Mouse (Mus musculus): ENCODE results near the gene Snx9. TPM values are rescaled to one million over a fixed set of nuclear protein-coding genes. Genes with fewer than 3 reads are reported as not detected.

Gene Snx9
- total RNA-seq, 2 experiments from 2014 or later = 37.7 to 41.0 TPM

- intact Hi-C loops (cut with DNase I) = no loop called here
- DNase-seq = no peak
These were observed 111.3 kb downstream of the Snx9 start for GRCm38 (mm10) chr17:5952455-5952854.

DNA sequence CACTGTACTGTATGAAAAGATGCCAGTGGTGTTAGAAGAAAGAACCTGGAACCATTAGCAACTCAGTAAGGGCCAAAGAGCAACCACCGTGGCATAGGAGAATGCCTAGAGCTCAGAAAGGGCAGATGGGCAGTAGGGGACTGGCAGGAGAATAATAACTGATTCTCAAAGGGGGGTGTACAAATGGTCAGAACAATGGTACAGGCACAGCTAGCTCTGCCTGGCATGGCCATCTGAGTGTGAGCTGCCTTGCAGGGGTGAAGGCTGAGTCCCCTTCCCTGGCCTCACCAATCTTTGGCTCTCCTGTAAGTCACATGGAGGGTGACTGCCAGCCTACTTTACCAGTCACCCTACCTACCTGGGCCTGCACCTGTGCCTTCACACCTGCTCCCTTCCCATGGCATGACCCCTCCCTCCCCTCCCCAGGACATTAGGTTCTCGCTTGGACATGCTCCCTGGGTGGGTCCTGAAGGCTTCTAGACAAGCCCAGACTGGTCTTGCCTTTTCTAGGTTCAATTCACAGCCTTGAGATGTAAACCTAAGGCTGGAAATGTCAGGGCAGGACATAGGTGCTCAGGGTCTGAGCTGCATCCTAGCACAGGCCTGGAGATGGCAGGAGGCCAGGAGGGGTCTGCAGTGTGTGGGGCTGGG lies 115.3 kb downstream of the Snx9 start:
- no peak for DNase-seq
- intact Hi-C loops (cut with DNase I) = no loop called here

GRCm38 (mm10) chr17:5957097-5957496 lies 116.0 kb downstream of the Snx9 start:
- DNase-seq = peak in 1 of 2 experiments; percentile 37
- intact Hi-C loops (cut with DNase I) = no loop called here

DNA sequence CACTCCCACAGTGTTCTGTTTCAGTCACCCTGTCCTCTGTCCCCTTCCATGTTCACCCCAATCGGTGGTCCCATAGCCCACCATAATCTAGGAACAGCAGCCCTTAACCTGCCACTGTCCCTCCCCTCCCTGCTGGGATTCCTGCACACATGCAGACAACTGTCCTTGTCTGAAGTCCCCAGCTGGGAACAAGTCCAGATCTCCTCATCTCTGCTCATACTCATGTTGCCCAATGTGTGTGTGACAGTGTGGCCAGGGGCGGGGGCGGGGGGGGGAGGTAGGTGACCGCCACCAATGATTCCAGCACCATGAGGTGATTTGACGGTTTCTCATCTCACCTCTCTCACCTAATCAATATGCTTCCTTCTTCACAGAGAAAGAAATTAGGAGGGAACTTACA lies 117.1 kb downstream of the Snx9 start:
- no peak for DNase-seq
- intact Hi-C loops (cut with DNase I) = no loop called here

DNA sequence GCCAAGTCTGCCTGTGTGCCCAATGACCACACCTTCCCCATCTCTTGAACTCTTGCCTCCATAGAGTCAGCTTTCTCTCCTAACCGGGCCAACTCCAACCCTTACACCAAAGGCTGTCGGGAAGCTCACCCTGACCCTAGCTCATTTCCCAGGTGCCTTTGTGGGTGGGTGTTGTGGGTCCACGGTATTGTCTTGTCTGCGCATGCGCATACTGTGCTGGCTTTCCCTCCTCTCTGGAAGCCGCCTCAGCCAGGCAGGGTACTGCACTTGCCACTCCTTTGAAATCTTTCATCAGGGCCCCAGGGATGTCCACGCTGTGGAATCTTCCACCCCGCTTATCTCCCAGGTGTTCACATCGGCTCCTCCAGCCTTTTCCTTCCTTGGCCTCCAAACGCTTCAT lies 117.5 kb downstream of the Snx9 start:
- intact Hi-C loops (cut with DNase I) = no loop called here
- no peak for DNase-seq

DNA sequence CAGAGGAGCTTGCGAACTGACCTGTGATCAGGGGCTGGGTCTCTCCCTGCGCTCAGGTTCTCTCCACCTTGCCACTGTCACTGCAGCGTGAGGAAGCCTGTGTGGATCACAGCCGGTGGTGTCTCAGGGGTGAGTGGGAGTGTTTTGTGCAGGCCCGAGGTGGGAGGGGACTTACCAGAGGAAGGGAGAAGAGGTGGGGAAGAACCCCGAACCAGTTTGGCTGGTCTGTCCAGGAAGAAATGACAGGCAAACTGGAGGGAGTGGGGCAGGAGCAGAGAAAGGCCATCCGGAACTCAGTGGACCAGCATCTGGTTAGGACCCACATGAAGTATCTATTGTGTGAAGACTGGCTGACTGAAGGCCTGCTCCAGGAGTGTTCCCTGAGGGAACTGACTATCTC lies 118.0 kb downstream of the Snx9 start:
- no peak for DNase-seq
- intact Hi-C loops (cut with DNase I) = no loop called here

DNA sequence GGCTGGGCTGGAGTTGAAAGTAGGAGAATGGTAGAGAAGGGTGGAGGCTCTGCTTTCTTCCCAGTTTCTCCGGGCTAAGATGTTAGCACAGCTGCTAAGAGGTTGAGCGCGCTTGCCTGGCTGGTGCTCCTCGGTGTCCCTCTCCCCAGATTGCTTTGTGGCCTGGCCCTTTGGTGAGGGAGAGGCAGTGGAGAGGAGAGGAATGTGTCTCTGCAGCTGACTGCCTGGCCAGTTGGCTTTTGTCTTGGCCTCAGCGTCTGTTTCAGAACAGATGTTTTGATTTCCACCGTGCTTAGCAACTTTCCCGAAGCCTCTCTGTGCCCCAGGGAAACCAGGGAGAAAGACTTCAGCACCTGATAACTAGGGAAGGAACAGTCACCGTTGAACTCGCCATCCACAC lies 118.7 kb downstream of the Snx9 start:
- peak; percentile 66 to 67 for DNase-seq

GRCm38 (mm10) chr17:5963766-5964165 lies 122.6 kb downstream of the Snx9 start:
- intact Hi-C loops (cut with DNase I) = no loop called here
- no peak for DNase-seq

More for the DNA sequence above, 118.7 kb downstream of the Snx9 start:
- intact Hi-C loops (cut with DNase I) = no loop called here

GRCm38 (mm10) chr17:5965084-5965781 lies 124.1 kb downstream of the Snx9 start:
- no peak for DNase-seq
- intact Hi-C loops (cut with DNase I) = no loop called here

DNA sequence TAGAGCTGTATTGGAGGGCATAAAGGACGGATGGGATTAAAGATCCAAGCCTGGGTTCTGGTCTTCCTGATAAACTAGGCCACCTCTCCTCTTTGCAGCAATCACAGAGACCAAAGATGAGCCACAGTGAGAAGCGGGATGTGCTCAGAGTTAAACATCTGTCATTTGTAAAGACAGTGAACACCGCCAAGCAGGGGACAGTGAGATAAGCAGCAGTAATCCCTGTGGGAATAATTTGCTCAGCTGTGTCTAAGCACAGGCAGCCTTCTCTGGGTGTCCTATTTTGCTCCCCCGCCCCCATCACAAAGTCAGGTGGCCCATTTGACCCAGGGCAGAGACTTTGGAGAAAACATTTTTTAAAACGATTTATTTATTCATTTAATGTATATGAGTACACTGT lies 125.6 kb downstream of the Snx9 start:
- DNase-seq = no peak
- intact Hi-C loops (cut with DNase I) = no loop called here

GRCm38 (mm10) chr17:5968562-5968961 lies 127.4 kb downstream of the Snx9 start:
- intact Hi-C loops (cut with DNase I) = no loop called here

DNA sequence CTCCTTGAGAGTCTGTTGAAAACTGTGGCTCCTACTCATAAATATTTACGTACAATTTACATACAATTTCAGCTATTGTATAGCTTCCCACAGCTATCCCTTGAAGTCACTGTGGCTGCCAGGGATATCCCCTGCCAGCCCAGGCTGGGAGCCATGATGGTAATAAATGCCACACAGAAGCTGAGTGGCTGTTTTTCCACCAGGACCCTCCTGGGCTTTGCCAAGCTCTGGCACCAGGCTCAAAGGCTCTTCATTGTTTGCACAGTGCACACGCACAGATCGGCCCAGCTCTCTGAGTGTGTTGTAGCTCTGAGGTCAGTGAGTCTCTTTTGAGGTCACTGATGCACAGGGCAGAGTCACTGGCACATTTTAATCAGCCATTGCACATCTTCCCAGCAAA lies 128.1 kb downstream of the Snx9 start:
- intact Hi-C loops (cut with DNase I) = no loop called here
- no peak for DNase-seq

More at GRCm38 (mm10) chr17:5968562-5968961, 127.4 kb downstream of the Snx9 start:
- DNase-seq = no peak

DNA sequence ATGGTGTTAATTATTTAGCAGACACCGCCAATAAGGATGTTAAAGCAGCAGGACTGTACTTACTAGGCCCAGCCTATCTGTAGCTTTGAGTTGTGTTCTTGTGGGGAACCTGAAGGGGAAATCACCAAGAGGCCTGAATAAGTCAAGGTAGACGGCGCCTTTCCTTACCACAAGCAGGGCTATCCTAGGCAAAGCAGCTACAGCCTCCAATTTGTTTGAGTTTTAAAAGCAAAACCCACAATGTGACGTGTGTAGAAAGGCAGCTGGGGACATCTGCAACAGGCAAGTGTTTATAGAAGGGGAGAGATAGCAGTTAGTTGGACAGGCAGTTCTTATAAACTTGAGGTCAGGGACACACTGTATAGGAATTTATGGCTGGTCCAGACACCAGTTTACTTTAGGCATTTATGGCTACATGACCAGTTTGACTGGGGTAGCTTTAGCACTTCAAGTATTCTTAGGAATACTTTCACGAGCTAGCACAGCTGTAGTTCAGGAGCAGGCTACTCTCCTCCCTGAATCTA lies 129.2 kb downstream of the Snx9 start:
- no peak for DNase-seq
- intact Hi-C loops (cut with DNase I) = no loop called here

- intact Hi-C loops (cut with DNase I) = no loop called here
- no peak for DNase-seq
These were observed 132.4 kb downstream of the Snx9 start for GRCm38 (mm10) chr17:5973536-5973935.

DNA sequence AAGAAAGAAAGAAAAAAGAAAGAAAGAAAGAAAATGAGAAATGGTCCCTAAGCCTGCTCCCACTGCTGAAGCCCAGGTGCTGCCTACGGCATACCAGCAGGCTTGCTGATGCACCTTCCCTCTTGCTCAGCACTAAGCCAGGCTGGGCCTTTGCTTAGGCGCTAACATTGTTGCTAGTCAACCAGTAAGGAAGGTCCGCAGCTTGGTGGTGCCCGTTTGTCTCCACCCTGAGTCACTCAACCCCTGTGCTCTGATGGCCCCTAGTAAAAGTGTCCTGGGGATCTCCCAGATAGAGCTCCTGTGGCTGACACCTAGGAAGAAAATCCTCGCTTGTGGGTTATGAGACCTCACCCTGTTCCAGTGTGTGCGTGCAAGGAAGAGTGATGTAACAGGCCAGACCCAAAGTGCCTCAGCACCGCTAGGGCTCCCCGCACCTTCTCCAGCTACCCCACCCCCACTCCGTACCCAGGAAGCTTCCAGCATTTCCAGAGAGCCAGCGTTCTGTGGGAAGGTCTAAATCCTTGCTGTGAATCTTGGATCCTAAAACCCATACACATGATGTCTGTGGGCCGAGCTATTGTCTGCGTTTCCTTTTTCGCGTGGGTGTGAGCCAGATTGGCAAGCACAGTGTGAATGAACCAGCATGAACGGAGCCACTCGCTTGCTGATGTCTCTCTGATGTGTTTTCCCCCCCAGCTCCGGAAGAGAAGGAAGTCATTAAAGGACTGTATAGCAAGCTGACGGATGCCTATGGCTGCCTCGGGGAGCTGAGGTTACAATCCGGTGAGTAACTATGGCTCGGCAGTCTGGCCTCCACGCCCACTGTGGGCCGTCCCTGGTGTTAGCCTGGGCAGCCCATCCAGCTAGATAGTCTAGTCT lies 134.2 kb downstream of the Snx9 start:
- peak; percentile 71 to 74 for DNase-seq
- intact Hi-C loops (cut with DNase I) = no loop called here

- DNase-seq = peak in 1 of 2 experiments; percentile 59
- intact Hi-C loops (cut with DNase I) = loop anchor here (2.0 kb wide), 1 partner anchor 40 kb away; no protein-coding TSS in a partner anchor
These were observed 135.3 kb downstream of the Snx9 start for GRCm38 (mm10) chr17:5976221-5977055.

- DNase-seq = peak; percentile 61 to 72
- intact Hi-C loops (cut with DNase I) = loop anchor here (2.0 kb wide), 1 partner anchor 40 kb away; no protein-coding TSS in a partner anchor
These were observed 136.2 kb downstream of the Snx9 start for GRCm38 (mm10) chr17:5977056-5977920.

GRCm38 (mm10) chr17:5977921-5978504 lies 136.9 kb downstream of the Snx9 start:
- intact Hi-C loops (cut with DNase I) = loop anchor here (2.0 kb wide), 1 partner anchor 39 kb away; no protein-coding TSS in a partner anchor
- DNase-seq = no peak

All from heart, postnatal 10 days (tissue).